Mouse (Mus musculus) layer of hippocampus, adult 11-12 months (tissue): ENCODE measurements around the gene Rhcg.
A peak's percentile ranks its signal among the peaks of the same experiment; 100 is the strongest.

Source experiments
- DNase-seq: peaks from one replicate; pipeline ENCODE4 v3.0.0; 2022; ENCODE audit warnings: low spot score

Gene Rhcg

DNA sequence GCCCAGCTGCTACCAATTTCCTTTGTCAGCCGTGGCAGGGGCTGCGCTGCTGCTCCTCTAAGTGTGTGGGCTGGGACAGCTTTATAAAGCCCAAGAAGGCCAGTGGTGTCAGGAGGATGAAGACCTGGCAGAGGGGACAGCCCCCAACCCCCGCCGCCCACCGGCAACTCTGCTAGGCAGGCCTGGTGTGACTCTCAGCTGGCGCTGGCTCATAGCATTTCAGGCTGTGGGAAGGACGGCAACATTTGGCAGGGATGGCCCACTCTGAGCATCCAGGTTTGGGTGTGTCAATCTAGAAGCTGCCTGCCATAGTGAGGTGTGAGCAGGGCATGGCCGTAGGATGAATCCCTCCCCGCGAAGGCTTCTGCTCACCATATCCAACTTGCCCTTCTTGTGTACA lies 17.3 kb downstream of the Rhcg start:
- DNase-seq, result no peak

DNA sequence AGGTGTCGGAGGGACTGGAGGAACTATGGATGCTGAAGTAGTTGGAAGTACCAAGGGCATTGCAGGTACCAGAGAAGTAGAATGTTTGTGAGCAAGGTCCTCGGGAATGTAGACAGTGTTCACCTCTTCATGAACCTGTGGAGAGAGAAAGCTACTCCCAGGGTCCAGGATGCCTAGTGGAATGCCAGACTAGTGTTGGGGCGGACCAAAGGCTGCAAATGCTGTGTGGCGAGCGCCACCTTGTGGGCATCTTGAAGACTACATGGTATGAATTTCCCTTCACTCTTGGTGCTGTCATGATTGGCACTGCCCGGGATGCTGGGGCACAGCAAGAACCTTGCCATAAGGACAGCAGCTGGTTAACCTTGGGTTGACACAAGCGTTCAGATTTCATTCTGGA lies 22.6 kb downstream of the Rhcg start:
- peak; percentile 69 for DNase-seq

GRCm38 (mm10) chr7:79591812-79592731 lies 25.4 kb downstream of the Rhcg start:
- DNase-seq, result peak; percentile 75

GRCm38 (mm10) chr7:79590560-79591110 lies 26.8 kb downstream of the Rhcg start:
- DNase-seq, result no peak

DNA sequence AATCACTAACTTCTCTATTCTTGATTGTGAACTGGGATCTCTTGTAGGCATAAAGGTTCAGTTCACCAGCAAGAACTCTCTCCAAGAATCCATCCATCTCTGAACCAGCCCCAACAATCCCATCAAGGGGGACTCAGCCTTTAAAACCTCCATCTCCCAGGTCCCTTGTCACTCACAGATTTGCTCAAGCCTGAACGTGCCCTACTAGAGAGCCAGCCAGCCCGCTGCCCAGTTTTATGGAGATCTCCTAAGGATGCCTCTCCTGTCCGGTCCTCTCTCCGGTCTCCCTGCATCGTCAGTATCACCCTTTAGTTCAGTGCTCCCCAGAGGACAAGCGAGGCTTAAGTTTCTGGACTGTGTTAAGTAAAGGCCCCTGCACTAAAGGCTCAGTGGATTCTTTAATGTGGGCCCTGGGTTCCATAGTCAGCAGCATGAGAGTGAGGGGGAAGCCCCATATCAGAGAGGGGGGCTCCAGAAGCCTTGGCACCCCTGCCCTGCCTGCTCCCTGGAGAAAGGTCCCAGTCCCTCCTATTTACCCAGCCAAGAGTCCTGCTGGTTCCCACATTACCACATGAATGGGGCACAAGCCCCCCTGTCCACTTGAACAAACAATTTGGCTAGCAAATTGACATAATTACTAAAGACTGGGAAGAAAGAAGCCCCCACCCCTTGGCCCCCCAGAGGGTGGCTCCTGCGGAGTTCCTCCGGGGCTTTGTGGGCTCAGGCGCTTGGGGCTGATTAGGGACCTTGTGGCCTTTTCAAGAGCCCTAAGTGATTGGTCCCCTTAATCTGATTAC lies 27.5 kb downstream of the Rhcg start:
- DNase-seq, result no peak

- DNase-seq, result no peak
Measured at GRCm38 (mm10) chr7:79588284-79588683, 29.2 kb downstream of the Rhcg start.

- no peak for DNase-seq
Measured at GRCm38 (mm10) chr7:79578851-79579241, 38.6 kb downstream of the Rhcg start.

GRCm38 (mm10) chr7:79577931-79578850 lies 39.3 kb downstream of the Rhcg start:
- DNase-seq, result no peak

DNA sequence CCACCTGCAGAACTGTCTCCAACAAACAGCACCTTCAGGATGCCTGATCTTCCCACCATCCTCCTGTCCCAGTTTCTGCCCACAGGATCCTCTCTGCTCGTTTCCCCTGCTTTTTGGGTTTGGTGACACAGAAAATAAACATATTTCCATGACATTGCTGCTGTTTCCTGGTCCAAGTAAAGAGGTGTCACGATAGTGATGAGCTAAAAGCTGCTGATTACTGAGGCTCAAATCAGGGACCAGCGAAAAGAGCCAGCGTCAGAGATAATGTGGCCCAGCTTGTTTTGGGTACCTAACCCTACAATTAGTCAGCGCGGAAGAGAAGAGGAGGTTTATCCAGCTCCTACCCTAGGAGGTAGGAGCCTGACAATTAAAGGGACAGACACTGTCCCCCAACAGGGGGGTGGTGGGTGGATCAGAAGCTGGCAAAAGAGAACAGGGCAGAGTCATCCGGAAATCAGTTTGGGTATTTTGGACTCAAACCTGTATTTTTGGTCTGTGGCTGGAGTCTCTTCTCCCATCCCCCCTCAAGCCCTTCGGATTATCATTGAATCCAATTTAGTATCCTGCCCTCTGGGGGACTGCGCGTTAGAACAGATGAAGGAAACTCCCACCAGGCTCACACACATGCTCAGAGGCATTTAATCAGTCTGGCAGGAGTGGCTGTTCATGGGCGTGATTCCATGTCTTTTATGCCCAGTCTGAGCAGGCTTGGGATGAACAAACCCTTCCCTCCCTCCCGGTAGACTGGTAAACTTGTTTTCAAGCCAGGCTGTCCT lies 40.2 kb downstream of the Rhcg start:
- DNase-seq, result peak; percentile 68

DNA sequence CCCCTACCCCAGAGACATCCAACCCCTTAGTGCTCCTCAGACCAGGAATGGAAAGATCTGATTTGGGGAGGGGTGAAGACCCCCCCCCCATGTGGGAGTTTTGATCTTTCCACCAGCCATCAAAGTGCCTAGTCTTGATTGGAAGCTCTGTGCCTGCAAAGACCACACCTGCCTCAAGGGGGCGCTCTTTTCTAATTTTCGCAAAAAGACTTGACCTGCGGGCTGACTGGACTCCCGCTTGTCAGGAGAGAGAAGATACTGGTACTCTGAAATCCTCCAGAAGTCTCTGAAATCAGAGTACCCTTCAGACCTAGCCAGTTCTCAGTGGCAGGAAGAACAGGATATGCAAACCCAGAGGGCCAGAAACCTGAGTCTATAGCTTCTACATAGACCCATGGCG lies 40.8 kb downstream of the Rhcg start:
- DNase-seq, result peak; percentile 64

DNA sequence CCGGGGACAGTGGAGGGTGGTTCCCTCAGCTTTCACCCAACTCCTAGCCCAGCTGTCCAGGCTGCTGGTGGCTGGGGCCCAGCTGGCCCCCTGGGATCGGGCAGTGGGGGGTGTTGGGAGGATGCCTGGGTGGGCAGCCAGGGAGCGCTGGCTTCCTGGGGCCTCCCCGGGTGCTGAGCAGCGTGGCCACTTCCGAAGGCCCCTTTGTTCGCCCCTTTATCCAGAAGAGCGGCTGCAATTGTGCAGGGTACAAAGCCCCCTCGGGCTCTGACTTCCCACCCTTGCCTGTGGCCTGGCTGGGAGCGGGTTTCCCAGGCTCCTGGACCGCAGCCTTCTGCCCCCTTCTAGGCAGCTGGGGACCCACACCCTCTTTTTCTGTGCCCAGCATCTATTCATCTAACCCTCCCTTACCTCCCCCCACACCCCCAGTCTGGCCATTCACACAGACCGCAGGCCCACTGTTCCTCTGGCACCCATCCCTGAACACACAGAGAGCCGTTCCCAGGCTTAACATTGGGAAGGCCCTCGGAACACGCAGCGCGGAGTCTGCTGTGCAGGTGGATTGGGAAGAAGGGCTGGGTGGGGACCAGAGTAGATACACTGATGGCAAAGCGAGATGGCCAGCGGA lies 45.2 kb downstream of the Rhcg start:
- DNase-seq, result peak; percentile 36

DNA sequence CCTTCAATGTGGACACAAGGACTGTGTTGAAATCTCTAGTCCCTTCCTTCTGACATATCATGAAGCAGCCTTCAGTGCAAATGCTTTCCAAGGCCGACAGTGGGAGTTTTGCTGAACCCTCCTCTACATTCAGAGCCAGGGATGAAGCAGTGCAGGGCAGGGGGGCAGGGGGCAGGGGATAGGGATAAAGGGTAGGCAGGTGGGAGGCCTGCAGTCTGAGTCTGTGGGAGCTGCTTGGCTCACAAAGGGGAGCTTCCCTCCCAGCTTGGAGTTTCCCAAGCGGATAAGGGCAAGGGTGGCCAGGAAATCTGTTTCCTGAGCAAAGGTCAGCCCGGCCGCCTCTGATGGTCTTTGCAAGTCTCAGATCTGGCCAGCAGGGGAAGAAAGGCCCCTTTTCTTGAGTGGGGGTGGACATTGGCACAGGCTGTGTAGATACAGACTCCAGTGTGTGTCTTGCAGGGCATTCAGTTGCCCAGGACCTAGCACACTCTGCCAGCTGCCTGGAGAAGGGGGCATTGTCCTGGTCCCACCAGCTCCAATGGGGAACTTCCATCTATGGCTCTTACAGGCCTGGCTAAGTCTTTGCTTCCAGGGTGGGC lies 48.4 kb downstream of the Rhcg start:
- no peak for DNase-seq

DNA sequence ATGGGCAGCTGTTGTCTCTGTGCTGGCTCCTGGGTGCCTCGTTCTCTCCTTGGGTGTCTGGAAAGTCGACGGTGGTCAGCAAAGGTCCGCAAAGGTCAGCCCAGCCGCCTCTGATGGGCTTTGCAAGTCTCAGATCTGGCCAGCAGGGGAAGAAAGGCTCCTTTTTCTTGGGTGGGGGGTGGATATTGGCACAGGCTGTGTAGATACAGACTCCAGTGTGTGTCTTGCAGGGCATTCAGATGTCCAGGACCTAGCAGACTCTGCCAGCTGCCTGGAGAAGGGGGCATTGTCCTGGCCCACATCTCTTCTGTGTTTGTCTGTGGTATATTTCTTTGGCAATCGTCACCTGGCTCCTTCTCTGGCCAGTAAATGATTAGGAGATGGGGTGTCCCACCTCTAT lies 49.2 kb downstream of the Rhcg start:
- DNase-seq, result no peak

GRCm38 (mm10) chr7:79563675-79564074 lies 53.8 kb downstream of the Rhcg start:
- no peak for DNase-seq

GRCm38 (mm10) chr7:79562385-79562784 lies 55.1 kb downstream of the Rhcg start:
- no peak for DNase-seq

GRCm38 (mm10) chr7:79558698-79559097 lies 58.8 kb downstream of the Rhcg start:
- no peak for DNase-seq

- DNase-seq, result no peak
Measured at GRCm38 (mm10) chr7:79557728-79558221, 59.7 kb downstream of the Rhcg start.

DNA sequence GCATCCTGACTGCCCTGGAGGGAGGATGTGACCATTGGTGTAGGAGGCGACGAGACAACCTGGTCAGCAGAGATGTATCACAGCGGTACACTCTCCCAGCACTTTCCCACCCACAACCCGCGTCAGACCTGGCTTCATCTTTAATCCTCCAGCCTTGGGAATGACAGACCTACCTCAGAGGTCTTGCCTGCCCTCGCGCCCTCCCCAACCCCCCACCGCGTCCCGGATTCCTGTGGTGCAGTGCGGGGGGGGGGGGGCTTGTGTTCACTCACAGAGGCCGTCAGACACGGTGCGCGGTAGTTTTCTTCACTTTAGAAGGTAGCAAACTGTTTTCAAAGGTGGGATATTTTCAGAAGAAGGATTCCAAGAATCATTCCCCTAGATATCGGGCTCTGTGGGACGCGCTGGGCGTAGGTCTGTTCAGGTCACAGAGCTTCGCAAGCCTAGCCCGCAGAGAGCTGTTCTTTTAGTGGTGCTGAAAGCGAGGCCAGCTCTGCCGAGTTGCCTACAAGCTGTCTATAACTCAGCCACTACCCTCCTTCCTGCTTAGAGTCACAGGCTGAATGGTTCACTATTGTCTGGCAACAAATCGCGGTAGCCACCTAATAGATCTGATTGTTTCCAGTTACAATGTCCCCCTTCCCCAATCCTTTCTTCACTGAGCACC lies 62.0 kb downstream of the Rhcg start:
- DNase-seq, result no peak

DNA sequence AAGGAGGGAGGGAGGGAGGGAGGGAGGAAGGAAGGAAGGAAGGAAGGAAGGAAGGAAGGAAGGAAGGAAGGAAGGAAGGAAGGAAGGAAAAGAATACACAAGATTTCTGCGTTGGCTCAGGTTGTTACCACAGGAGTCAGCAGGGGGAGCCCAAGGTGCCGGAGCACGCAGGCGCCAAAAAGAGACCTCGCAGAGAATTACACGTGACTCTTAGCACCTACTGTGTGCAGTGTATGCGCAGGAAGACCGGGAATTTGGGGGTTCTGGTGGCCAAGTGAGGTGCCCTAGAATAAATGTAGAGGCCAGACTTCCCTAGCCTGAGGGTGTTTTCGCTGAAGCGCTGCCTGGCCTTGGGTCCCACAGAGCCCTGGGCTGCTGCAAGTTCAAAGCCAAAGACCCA lies 64.8 kb downstream of the Rhcg start:
- no peak for DNase-seq
